Mouse (Mus musculus) neural tube, embryonic 14.5 days (tissue): Measurements from ENCODE around the gene Map2k2. TPM values are rescaled to one million over a fixed set of nuclear protein-coding genes. Genes with fewer than 3 reads are reported as not detected.

Experiments used
- ATAC-seq: fragments of 200-750 bp; cut with Nextera tagmentation; 2 replicates; pipeline ENCODE4 v1.8.0; 2017; ENCODE audit warnings: low read depth, mild to moderate bottlenecking, moderate TSS enrichment, moderate library complexity
- H3K27ac ChIP-seq: fragments of 300-500 bp; sonication (generic); 2 replicates; pipeline ENCODE4 v1.5.1; 2014; ENCODE audit warnings: low read depth, mild to moderate bottlenecking, control low read depth, low read length, moderate library complexity, mixed read lengths
- H3K27me3 ChIP-seq: fragments of 300-500 bp; sonication (generic); 2 replicates; pipeline ENCODE4 v1.6.1; 2014; ENCODE audit warnings: low read length; ENCODE audit not compliant: control insufficient read depth, insufficient read depth
- H3K36me3 ChIP-seq: fragments of 300-500 bp; sonication (generic); 2 replicates; pipeline ENCODE4 v1.6.1; 2014; ENCODE audit warnings: low read length, mixed read lengths; ENCODE audit not compliant: control insufficient read depth, insufficient read depth
- H3K4me1 ChIP-seq: fragments of 300-500 bp; sonication (generic); 2 replicates; pipeline ENCODE4 v1.6.1; 2014; ENCODE audit warnings: low read length; ENCODE audit not compliant: control insufficient read depth, insufficient read depth
- H3K4me2 ChIP-seq: fragments of 300-500 bp; sonication (generic); 2 replicates; pipeline ENCODE4 v1.6.1; 2014; ENCODE audit warnings: mild to moderate bottlenecking, low read depth, low read length, control low read depth
- H3K4me3 ChIP-seq: fragments of 300-500 bp; sonication (generic); 2 replicates; pipeline ENCODE4 v1.5.1; 2014; ENCODE audit warnings: low read depth, low read length, control low read depth, mixed read lengths
- H3K9ac ChIP-seq: fragments of 300-500 bp; sonication (generic); replicated peaks from 2 replicates; pipeline ENCODE4 v1.6.1; 2014; ENCODE audit warnings: low read depth, mild to moderate bottlenecking, control low read depth, low read length, mixed read lengths
- H3K9me3 ChIP-seq: fragments of 300-500 bp; sonication (generic); 2 replicates; pipeline ENCODE4 v1.6.1; 2016; ENCODE audit warnings: low read length; ENCODE audit not compliant: control insufficient read depth
- WGBS: fragments of 180-500 bp; shearing (Covaris S2); extraction: QIAGEN DNeasy Blood & Tissue Kit; methylation state at CpG from one replicate; pipeline ENCODE4 v1.1.7; 2014; 5-methylcytosine and 5-hydroxymethylcytosine counted together
- microRNA-seq: library from miRNA; unstranded; fragments of <30 nt; microRNA quantifications from one replicate; pipeline ENCODE4, GENCODE M21; 2016
- polyA plus RNA-seq: library from polyadenylated mRNA; unstranded; fragments of >200 nt; fragmentation: Nextera tagmentation; extraction: Ambion mirVana; gene quantifications from 2 replicates; pipeline ENCODE4 v1.2.1, GENCODE M21; 2014

Gene Map2k2
- polyA plus RNA-seq, 1 experiment from 2014 or later, result 228 TPM

GRCm38 (mm10) chr10:81182336-81183333 is 76.9 kb downstream of the Map2k2 start, which contains the start of gene Dapk3:
TSS of gene Dapk3 (plus strand) at chr10:81183005.
- 4% methylated on average over 53 of the region's 53 CpGs for WGBS
- Histone ChIP-seq H3K4me1 (peaks cover 15% of the 10 kb centered on the region), H3K27ac (peak within 1 kb of the TSS; percentile 88)

More at GRCm38 (mm10) chr10:81182336-81183333, 76.9 kb downstream of the Map2k2 start, which contains the start of gene Dapk3:
- Histone ChIP-seq H3K9ac (peak within 1 kb of the TSS; percentile 64), H3K4me2 (peak within 1 kb of the TSS; percentile 62), H3K9me3 (no peaks in the 10 kb centered on the region), H3K27me3 (no peaks in the 10 kb centered on the region), H3K4me3 (peak within 1 kb of the TSS; percentile 66), H3K36me3 (peaks cover 54% of the 10 kb centered on the region)
- ATAC-seq, result peak; percentile 94

Small RNA genes within 50 kb of the gene (microRNA-seq; reads per million reads assigned to microRNA genes)
- not detected for gene Mir5615-1
- gene Mir5615-2, result not detected

Other genes with a start within 250 kb of the Map2k2 start
- 0.12 and 0.13 TPM in 2 replicates for gene Tmprss9, start 234.1 kb upstream of the Map2k2 start, polyA plus RNA-seq
- 337 and 352 TPM in 2 replicates for gene Timm13, start 204.9 kb upstream of the Map2k2 start, polyA plus RNA-seq
- 10.8 and 16.1 TPM in 2 replicates for gene Lmnb2, start 187.7 kb upstream of the Map2k2 start, polyA plus RNA-seq
- gene Gadd45b, start 175.8 kb upstream of the Map2k2 start, polyA plus RNA-seq, result 7.4 and 7.6 TPM in 2 replicates
- 20.3 and 22.7 TPM in 2 replicates for gene Gng7, start 91.0 kb upstream of the Map2k2 start, polyA plus RNA-seq
- 24.0 and 28.8 TPM in 2 replicates for gene Diras1, start 80.3 kb upstream of the Map2k2 start, polyA plus RNA-seq
- gene Slc39a3, start 68.5 kb upstream of the Map2k2 start, polyA plus RNA-seq, result 26.7 and 34.6 TPM in 2 replicates
- gene Sgta, start 45.7 kb upstream of the Map2k2 start, polyA plus RNA-seq, result 264 and 279 TPM in 2 replicates
- gene Thop1, start 35.9 kb upstream of the Map2k2 start, polyA plus RNA-seq, result 33.3 and 36.8 TPM in 2 replicates
- gene Creb3l3, start 7.0 kb upstream of the Map2k2 start, polyA plus RNA-seq, result 0.15 and 0.61 TPM in 2 replicates
- gene Zbtb7a, start 29.3 kb downstream of the Map2k2 start, polyA plus RNA-seq, result 11.0 and 12.6 TPM in 2 replicates
- 48.4 and 51.4 TPM in 2 replicates for gene Pias4, start 62.0 kb downstream of the Map2k2 start, polyA plus RNA-seq
- 373 and 452 TPM in 2 replicates for gene Eef2, start 70.7 kb downstream of the Map2k2 start, polyA plus RNA-seq
- 64.5 and 67.3 TPM in 2 replicates for gene Dapk3, start 77.1 kb downstream of the Map2k2 start, polyA plus RNA-seq
- gene 4930442H23Rik, start 77.9 kb downstream of the Map2k2 start, polyA plus RNA-seq, result not detected in 2 replicates
- gene Nmrk2, start 96.1 kb downstream of the Map2k2 start, polyA plus RNA-seq, result not detected in 2 replicates
- 73.9 and 84.8 TPM in 2 replicates for gene Atcay, start 124.9 kb downstream of the Map2k2 start, polyA plus RNA-seq
- 21.1 and 25.1 TPM in 2 replicates for gene Zfr2, start 127.2 kb downstream of the Map2k2 start, polyA plus RNA-seq
- 21.8 and 37.6 TPM in 2 replicates for gene Matk, start 147.0 kb downstream of the Map2k2 start, polyA plus RNA-seq
- gene Mrpl54, start 161.0 kb downstream of the Map2k2 start, polyA plus RNA-seq, result 130 and 136 TPM in 2 replicates
- 26.1 and 27.8 TPM in 2 replicates for gene Apba3, start 161.0 kb downstream of the Map2k2 start, polyA plus RNA-seq
- gene Tjp3, start 185.7 kb downstream of the Map2k2 start, polyA plus RNA-seq, result 2.6 and 4.4 TPM in 2 replicates
- 133 and 140 TPM in 2 replicates for gene Pip5k1c, start 187.0 kb downstream of the Map2k2 start, polyA plus RNA-seq
- 14.3 and 18.7 TPM in 2 replicates for gene Cactin, start 215.2 kb downstream of the Map2k2 start, polyA plus RNA-seq
- gene Tbxa2r, start 222.8 kb downstream of the Map2k2 start, polyA plus RNA-seq, result 1.9 and 4.6 TPM in 2 replicates
- gene Gipc3, start 237.4 kb downstream of the Map2k2 start, polyA plus RNA-seq, result 0.05 and 0.08 TPM in 2 replicates
- 29.9 and 38.0 TPM in 2 replicates for gene Hmg20b, start 244.6 kb downstream of the Map2k2 start, polyA plus RNA-seq